Mouse (Mus musculus): ENCODE results near the gene Fzd1.

The Fzd1 gene

DNA sequence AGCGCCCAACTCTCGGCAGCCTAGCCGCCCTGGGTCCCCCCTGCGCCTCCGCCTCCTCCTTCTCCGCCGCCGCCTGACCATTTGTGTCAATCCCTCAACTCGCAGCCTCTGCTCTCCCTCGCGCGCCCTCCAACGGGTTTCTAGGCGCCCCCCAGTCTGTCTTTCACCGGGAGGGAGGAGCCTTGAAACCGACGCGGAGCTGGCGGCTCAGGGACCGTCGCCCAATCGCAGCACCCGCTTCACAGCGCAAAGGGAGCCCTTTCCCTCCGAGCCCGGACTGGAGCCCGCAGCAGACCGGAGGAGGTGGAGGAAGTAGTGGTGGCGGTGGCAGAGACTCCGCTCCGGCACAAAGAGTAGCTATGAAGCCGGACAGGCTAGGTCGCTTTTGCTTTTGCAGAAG is at the start of gene Fzd1:
Fzd1 (minus strand) TSS at position 134 of the 400 bp plus-strand sequence.
- ATAC-seq (ENCODE audit: insufficient number of reproducible peaks, low FRiP score, low TSS enrichment), result peak; percentile 92

DNA sequence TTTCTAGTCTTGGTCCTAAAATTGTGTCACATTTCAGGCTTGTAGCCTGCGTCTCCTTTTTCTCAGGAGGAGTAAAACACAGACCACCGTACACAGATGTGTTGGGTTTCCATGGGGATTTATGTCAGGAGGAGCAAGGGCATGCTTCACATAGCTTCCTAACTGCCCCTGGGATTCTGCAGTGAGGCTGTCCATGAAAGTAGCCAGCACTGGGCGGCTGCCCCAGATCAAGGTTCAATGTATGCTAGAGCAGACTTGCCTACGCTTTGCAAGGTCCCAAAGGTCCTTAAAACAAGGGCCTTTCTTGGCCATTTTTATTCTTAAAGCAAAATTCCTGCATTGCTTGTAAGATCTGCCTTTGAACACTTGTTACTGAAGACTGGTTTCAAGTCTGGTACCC is 47.4 kb upstream of the Fzd1 start:
- no peak for ATAC-seq (ENCODE audit: insufficient number of reproducible peaks, low FRiP score, low TSS enrichment)

DNA sequence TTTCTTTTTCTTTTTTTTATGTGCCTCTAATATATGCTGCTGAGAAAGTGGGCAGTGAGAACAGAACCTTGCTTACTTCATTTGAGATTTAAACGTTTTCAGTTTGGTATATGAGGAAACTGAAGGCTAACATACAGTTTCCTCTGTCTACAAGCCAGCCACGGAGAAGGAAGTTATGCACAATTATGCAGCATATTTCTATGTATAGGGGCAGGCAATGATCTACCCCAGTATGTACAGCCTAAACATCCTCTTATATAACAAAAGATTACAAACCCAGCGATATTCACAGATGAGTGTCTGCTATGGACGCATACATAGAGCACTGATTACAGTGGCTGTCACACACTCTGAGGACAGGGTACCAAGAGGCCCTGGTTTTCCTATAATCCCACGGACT is 45.9 kb upstream of the Fzd1 start:
- ATAC-seq (ENCODE audit: insufficient number of reproducible peaks, low FRiP score, low TSS enrichment), result no peak

DNA sequence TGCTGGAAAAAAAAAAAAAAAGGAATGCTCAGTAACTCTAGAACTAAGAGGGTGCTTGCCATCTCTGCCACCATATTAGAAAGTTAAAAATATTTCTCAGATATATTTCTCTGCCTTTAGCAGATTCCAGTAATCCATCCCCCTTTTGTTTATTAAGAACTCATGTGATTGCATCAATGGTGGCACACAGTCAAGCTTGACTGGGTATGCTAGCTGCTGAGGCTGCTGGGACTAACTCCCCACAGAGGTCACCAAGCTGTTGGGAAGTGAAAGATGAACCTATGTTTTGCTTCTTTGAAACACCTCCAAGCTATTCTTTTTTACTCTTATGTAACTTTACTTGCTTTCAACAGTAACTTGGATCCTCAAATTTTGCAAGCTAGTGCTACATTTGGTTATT is 44.1 kb upstream of the Fzd1 start:
- no peak for ATAC-seq (ENCODE audit: insufficient number of reproducible peaks, low FRiP score, low TSS enrichment)

DNA sequence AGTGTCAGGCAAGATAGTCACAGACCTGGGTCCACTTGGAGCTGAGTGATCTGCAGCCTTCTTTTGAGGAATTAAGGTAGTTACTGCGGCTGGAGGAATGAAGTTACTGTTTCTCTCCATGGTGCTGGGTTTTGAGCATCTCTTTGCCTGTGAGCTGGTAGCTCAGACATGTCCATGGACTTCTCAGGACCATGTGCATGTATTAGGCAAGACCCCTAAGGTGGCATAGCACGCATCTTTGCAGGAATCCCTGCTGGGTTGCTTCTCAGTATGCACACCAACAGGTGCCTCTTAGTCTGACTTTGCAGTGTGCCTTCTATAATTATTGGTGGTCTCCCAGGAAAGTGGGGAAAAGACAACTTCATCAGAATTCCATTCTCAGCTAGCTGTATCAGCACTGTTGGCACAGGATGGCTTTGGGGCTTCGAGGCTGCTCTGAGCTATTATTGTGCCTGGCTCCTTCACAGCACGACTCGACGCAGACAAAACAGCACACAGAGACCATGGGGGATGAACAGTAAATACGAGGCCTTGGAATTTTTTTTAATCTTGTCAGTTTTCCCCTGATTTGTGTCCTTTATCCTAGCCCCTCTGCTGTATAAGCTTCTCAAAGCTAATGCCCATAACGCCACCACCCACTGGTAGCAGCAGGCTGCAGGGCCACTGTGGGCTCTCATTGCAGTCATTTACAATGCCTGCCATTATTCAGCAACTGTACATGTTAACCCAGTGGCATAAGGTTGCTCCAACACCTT is 43.4 kb upstream of the Fzd1 start:
- no peak for ATAC-seq (ENCODE audit: insufficient number of reproducible peaks, low FRiP score, low TSS enrichment)

DNA sequence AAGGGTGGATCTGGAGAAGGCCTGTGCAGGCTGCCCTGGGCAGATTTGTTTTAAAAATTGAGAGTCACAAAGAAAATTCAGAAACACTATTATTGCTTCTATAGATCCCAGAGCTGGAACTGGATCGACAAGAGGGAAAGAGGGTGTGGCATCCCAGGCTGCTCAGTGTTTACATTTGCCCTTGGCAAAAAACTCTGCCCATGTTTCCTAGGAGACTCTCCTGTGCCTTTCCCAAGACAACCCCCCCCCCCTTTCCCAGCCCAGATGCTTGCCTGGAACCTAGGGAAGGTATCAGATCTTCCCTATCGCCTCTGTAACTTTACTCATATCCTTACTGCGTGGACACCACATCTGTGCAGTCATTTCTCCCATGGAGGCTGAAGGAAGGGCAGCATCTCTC is 33.4 kb upstream of the Fzd1 start:
- ATAC-seq (ENCODE audit: insufficient number of reproducible peaks, low FRiP score, low TSS enrichment), result no peak

DNA sequence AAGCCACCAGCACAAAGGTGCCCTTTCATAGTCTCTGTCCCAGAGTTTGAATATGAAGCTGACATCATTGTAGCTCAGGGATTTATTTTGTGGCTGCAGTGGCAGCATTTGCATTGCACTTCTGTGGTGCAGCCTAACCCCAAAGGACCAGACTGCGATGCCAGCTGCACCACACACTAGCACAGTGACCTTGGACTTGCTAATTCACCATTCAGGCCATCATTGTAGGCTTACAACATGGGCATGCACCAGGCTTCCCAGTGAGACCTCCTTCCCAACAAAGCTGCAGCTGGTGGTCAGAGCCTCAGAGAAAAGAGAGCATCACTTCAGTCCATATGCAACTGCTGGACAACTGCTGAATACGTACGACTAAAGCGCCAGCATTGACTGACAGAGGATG is 32.4 kb upstream of the Fzd1 start:
- no peak for ATAC-seq (ENCODE audit: insufficient number of reproducible peaks, low FRiP score, low TSS enrichment)

DNA sequence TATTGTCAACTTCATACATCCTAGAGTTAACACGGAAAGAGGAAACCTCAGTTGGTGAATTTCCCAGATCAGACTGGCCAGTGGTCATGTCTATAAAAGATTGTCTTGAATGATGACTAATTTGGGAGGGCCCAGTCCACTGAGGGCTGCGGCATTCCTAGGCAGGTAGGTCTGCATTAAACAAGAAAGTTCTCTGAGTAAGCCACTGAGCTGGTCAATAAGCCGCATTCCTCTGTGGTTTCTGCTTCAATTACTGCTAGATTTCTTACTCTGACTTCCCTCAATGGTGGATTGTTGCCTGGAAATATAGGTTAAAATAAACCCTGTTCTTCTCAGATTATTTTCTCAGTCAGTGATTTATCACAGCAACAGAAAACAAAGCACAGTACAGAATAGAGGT is 30.6 kb upstream of the Fzd1 start:
- no peak for ATAC-seq (ENCODE audit: insufficient number of reproducible peaks, low FRiP score, low TSS enrichment)

DNA sequence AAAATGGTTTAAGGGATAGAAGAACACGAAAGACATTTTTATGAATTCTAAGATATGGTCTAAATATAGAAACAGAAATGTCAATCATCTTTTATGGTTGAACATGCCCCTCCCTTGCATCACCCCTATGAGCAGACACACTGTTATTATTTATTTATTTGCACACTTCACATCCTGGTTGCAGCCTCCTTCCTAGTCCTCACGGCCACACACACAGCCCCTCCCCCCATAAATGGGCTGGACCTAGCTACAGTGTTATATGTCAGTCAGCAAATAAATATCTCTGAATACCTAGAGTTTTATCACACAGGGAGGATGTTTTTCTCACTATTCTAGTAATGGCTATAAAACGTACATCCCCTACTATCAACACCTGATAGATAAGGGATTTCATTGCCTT is 29.0 kb upstream of the Fzd1 start:
- ATAC-seq (ENCODE audit: insufficient number of reproducible peaks, low FRiP score, low TSS enrichment), result no peak

DNA sequence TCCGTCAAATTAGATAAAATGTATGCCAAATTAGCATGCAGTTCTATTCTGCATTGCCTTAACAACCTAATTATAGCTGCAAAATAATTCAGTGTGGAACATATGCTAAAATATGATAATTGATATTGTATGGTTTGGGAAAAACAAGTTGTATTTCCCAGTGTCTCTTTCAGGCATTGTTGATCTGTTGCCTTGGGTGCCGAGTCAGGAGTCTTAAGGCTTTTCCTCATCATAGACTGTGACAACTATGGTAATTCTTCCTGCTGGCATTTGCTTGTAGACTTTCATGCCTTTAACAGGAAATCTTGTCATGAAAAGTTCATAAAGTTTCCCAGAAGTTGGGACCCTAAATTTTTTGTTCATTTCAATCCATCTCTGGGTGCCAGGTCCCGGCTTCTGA is 20.4 kb upstream of the Fzd1 start:
- no peak for ATAC-seq (ENCODE audit: insufficient number of reproducible peaks, low FRiP score, low TSS enrichment)

DNA sequence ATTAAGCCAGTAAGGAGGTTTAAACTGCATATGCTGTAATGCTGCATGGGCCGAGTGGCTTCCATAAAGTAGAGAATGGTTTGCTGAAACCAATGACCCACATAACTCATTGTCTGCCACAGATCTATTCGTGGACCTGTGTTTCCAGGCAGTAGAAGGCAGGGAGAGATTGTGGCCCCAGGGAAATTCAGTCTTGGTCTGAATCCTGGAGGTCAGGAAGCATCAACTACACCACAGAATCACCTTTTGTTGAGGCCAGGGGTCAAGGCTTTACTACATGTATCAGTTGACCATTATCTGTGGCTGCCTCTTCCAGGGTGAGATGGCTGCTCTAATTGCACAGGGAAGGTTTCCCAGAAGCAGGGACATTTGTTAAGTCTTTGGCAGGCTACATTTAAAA is 18.7 kb upstream of the Fzd1 start:
- ATAC-seq (ENCODE audit: insufficient number of reproducible peaks, low FRiP score, low TSS enrichment), result no peak

DNA sequence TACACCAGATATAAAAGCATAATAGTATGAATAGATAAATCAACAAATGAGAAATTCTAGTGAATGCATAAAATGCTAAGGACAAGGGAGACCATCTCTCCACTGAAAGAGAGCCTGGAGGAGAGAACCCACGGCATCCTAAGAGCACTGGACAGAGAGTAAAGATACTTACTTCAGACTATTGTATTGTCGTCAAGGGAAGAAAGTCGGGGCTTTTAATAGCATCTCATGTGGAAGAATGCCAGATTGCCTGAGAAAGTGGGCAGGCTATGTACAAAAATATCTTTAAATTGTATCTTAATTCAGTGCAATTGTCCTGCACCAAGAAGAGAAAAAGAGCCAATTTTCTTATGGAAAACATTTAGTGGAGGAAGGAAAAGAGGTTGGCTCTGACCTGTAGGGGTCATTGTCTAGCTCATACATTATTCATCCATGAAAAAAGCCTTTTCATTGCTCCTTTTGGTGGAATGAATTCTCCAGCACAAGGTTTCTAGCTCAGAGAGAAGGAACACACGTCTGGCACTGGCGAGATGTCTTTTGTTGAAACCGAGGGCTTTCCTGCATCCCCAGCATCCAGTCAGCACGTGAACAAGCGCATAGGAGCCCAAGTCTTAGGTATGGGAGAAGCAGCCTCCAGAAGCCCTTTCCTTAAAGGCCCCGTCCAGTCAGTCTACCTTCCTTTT is 15.4 kb upstream of the Fzd1 start:
- ATAC-seq (ENCODE audit: insufficient number of reproducible peaks, low FRiP score, low TSS enrichment), result no peak

DNA sequence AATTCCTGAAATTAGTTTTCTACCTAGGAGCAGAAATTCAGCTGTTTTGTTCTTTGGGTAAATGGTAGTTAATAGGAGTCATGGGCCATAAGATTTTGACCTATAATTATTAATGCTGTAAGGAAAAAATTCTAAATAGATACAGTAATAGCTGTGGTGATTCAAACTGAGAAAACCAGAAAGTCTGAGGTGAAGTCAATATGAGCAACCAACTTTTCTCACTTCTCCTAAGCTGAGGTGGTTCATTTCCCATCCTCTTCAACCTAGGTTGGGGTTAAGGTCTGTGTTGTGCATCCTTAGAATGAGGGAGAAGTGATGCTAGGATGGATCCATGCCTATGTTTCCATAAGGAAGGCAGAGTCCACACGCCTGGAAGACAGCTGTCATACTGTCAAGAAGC is 12.8 kb upstream of the Fzd1 start:
- no peak for ATAC-seq (ENCODE audit: insufficient number of reproducible peaks, low FRiP score, low TSS enrichment)

DNA sequence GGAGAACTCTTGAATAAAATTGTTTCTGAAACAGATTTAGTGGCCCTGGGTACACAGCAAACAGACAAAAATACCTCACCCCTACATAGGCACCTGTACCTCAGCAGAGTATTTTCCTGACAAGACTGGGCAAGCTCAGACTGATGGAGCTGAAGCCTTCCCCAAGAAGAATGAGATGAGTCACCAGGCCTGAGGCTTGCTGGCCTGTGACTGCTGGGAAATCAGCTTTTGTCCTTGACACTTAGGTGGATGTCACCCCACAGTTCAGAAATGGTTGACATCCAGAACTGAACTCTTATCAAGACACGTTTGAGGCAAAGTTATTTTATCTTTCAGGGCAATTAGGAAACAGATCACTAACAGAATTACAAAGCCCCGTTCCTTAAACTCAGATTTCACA is 10.1 kb upstream of the Fzd1 start:
- no peak for ATAC-seq (ENCODE audit: insufficient number of reproducible peaks, low FRiP score, low TSS enrichment)

DNA sequence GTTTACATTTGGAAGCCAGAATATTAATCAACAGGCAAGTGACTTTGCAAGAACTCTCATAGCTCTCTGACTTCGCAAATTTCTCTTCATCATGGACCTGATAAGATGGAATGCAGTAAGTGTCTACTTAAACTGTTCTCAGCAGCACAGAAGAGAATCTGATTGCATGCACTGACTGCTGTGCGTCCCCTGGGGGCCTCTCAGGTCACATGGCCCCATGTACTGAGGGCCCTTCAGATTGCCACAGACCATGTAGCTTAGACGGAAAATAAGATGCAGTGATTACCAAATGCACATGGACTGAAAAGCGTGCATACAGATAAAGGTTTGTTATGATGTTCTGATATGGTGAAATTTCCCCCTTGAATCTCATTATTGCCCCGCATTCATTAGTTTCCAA is 8.9 kb upstream of the Fzd1 start:
- no peak for ATAC-seq (ENCODE audit: insufficient number of reproducible peaks, low FRiP score, low TSS enrichment)

DNA sequence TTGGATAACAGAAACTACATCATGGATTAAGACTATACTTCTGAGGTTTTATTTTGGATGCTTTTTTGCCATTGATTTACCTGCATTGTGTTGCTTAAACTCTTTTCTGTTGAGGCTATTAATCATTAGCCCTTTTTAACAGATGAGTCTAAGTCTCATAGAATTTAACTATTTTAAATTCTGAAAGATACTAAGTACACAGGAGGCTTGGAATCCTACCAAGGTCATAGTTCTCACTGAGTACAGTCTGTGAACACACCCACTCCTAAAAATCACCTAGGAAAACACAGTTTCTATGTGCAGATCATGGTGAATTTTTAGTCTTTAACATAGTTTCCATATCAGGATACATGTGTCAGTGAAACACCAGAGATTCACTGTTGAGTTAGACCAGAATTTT is 4.1 kb upstream of the Fzd1 start:
- no peak for ATAC-seq (ENCODE audit: insufficient number of reproducible peaks, low FRiP score, low TSS enrichment)

DNA sequence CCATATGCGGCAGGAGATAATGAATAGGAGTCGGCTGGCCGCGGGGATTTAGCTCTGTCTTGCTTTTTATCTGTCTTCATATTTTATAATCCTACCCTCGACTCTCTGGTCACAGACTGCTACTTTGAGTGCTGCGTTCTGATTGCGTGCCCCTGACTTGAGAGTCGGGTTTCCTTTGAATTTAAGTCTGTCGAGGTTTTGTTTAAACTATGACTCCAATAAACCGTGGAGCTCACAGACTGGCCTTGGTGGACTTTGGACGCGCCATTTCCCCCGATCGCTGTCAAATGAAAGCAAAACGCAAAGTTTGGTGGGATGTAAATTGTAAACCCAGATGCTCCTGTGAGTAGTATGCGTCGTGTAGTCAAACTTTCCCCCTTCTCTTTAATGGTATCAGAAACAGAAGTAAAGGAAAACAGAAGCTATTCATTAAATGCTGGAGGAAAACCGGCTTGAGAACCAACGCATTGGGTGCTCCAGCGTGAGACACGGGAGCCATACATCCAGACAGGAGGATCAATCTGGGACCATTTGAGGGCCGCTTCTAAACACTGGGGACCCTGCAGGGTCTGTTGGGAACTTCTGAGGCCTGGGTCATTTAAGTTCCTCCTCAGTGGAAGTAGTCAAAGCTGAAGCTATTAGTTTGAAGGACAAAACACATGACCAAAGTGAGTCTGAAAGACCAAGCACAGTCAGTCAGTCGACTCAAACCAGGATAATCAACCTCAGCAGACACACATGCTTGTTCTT is 671 bp upstream of the Fzd1 start:
- no peak for ATAC-seq (ENCODE audit: insufficient number of reproducible peaks, low FRiP score, low TSS enrichment)

DNA sequence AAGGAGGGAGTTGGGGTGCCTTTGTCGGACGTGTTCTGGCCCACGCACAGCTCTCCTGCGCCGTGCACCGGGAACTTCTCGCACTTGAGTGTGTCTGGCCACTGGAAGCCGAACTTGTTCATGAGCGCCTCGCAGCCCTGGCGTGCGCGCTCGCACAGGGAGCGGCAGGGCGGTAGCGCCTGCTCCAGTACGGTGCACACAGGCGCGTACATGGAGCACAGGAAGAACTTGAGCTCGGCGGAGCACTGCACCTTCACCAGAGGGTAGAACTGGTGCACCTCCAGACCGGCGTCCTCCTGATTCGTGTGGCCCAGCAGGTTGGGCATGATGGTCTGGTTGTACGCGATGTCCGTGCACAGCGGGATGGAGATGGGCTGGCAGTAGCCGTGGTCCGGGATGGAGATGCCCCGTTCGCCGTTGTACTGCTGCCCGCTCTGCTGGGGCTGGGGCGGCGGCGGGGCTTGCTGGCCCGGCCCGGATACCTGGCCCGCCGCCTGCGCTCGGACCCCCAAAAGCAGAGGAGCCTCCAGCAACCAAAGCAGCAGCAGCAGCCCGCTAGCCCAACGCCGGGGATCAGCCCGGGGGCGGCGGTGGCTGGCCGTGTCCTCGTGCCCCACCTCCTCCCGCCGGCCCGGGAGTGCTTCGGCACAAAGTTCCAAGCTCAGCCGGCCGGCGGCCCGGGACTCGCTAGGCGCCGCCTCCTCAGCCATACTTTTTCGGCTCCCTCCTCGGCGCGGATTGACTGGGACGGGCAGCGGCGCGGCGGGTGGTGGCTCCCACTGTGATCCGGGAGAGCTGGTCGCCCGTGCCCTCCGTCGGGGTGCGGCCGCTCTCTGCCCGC is 744 bp downstream of the Fzd1 start:
- ATAC-seq (ENCODE audit: insufficient number of reproducible peaks, low FRiP score, low TSS enrichment), result peak; percentile 32

DNA sequence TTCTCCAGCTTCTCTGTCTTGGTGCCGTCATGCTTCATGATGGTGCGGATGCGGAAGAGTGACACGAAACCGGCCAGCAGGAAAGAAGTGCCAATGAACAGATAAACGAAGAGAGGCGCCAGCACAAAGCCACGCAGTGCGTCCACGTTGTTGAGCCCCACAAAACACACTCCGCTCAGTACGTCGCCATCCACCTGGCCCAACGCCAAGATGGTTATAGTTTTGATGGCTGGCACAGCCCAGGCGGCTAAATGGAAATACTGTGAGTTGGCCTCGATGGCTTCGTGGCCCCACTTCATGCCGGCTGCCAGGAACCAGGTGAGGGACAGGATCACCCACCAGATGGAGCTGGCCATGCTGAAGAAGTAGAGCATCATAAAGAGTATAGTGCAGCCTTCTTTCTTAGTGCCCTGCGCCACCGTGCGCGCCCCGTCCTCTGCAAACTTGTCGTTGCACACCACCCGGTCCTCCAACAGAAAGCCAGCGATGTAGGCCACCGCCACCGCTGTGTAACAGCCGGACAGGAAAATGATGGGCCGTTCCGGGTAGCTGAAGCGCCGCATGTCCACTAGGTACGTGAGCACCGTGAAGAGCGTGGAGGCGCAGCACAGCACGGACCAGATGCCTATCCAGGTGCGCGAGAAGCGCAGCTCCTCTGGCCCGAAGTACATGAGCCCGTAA is 1.7 kb downstream of the Fzd1 start:
- no peak for ATAC-seq (ENCODE audit: insufficient number of reproducible peaks, low FRiP score, low TSS enrichment)

DNA sequence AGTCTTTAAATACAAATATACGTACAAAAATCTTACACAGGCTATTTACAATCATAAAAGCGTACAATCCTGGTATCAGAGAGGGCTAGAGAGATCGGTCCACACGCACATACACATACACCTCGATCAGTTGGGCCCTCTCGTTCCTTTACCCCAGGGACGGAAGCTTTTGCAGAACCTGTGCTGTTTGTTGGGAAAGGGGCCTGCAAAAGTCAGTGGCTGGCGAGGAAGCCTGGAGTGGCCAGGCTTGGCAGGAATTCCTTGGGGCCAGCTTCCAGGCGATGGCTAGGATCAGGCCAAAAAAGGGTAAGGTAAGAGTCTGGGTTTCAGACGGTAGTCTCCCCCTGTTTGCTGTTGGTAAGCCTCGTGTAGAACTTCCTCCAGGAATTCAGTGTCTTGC is 2.5 kb downstream of the Fzd1 start:
- no peak for ATAC-seq (ENCODE audit: insufficient number of reproducible peaks, low FRiP score, low TSS enrichment)
